Mouse (Mus musculus): ENCODE measurements around the gene 5830411N06Rik. TPM values are rescaled to one million over a fixed set of nuclear protein-coding genes. Genes with fewer than 3 reads are reported as not detected.

The 5830411N06Rik gene
- polyA plus RNA-seq, 1 experiment from 2014 or later = not detected

Other genes with a start within 250 kb of the 5830411N06Rik start
- gene Zfp511, start 210.9 kb upstream of the 5830411N06Rik start, polyA plus RNA-seq (2015; fragmentation: Nextera tagmentation; extraction: Ambion mirVana) = 38.3 and 40.4 TPM in 2 replicates
- 52.6 and 58.0 TPM in 2 replicates for gene Tubgcp2, start 210.6 kb upstream of the 5830411N06Rik start, polyA plus RNA-seq (2015; fragmentation: Nextera tagmentation; extraction: Ambion mirVana)
- not detected in 2 replicates for gene Msx3, start 198.2 kb upstream of the 5830411N06Rik start, polyA plus RNA-seq (2015; fragmentation: Nextera tagmentation; extraction: Ambion mirVana)
- gene Caly, start 164.7 kb upstream of the 5830411N06Rik start, polyA plus RNA-seq (2015; fragmentation: Nextera tagmentation; extraction: Ambion mirVana) = 1.4 and 2.1 TPM in 2 replicates
- 0.28 TPM in 1 of 2 replicates, not detected in the other for gene Prap1, start 153.9 kb upstream of the 5830411N06Rik start, polyA plus RNA-seq (2015; fragmentation: Nextera tagmentation; extraction: Ambion mirVana)
- gene Fuom, start 144.8 kb upstream of the 5830411N06Rik start, polyA plus RNA-seq (2015; fragmentation: Nextera tagmentation; extraction: Ambion mirVana) = 34.7 and 35.8 TPM in 2 replicates
- 18.0 and 23.3 TPM in 2 replicates for gene Paox, start 131.5 kb upstream of the 5830411N06Rik start, polyA plus RNA-seq (2015; fragmentation: Nextera tagmentation; extraction: Ambion mirVana)
- 166 and 171 TPM in 2 replicates for gene Echs1, start 130.8 kb upstream of the 5830411N06Rik start, polyA plus RNA-seq (2015; fragmentation: Nextera tagmentation; extraction: Ambion mirVana)
- 26.3 and 28.1 TPM in 2 replicates for gene Mtg1, start 109.7 kb upstream of the 5830411N06Rik start, polyA plus RNA-seq (2015; fragmentation: Nextera tagmentation; extraction: Ambion mirVana)
- 0.48 and 0.55 TPM in 2 replicates for gene Sprn, start 92.4 kb upstream of the 5830411N06Rik start, polyA plus RNA-seq (2015; fragmentation: Nextera tagmentation; extraction: Ambion mirVana)
- not detected in 2 replicates for gene Olfr522, start 82.5 kb upstream of the 5830411N06Rik start, polyA plus RNA-seq (2015; fragmentation: Nextera tagmentation; extraction: Ambion mirVana)
- not detected in 2 replicates for gene Olfr523, start 74.1 kb upstream of the 5830411N06Rik start, polyA plus RNA-seq (2015; fragmentation: Nextera tagmentation; extraction: Ambion mirVana)
- not detected in 2 replicates for gene Olfr524, start 41.3 kb upstream of the 5830411N06Rik start, polyA plus RNA-seq (2015; fragmentation: Nextera tagmentation; extraction: Ambion mirVana)
- gene Cd163l1, start 29.0 kb upstream of the 5830411N06Rik start, polyA plus RNA-seq (2015; fragmentation: Nextera tagmentation; extraction: Ambion mirVana) = not detected in 2 replicates
- not detected in 2 replicates for gene Olfr525, start 73.6 kb downstream of the 5830411N06Rik start, polyA plus RNA-seq (2015; fragmentation: Nextera tagmentation; extraction: Ambion mirVana)
- not detected in 2 replicates for gene Olfr527, start 86.7 kb downstream of the 5830411N06Rik start, polyA plus RNA-seq (2015; fragmentation: Nextera tagmentation; extraction: Ambion mirVana)
- gene Olfr60, start 114.4 kb downstream of the 5830411N06Rik start, polyA plus RNA-seq (2015; fragmentation: Nextera tagmentation; extraction: Ambion mirVana) = not detected in 2 replicates
- gene Olfr530, start 129.0 kb downstream of the 5830411N06Rik start, polyA plus RNA-seq (2015; fragmentation: Nextera tagmentation; extraction: Ambion mirVana) = not detected in 2 replicates
- not detected in 2 replicates for gene Olfr531, start 155.6 kb downstream of the 5830411N06Rik start, polyA plus RNA-seq (2015; fragmentation: Nextera tagmentation; extraction: Ambion mirVana)
- gene Olfr532, start 174.4 kb downstream of the 5830411N06Rik start, polyA plus RNA-seq (2015; fragmentation: Nextera tagmentation; extraction: Ambion mirVana) = not detected in 2 replicates
- gene Olfr533, start 216.1 kb downstream of the 5830411N06Rik start, polyA plus RNA-seq (2015; fragmentation: Nextera tagmentation; extraction: Ambion mirVana) = not detected in 2 replicates
- not detected in 2 replicates for gene Olfr535, start 236.9 kb downstream of the 5830411N06Rik start, polyA plus RNA-seq (2015; fragmentation: Nextera tagmentation; extraction: Ambion mirVana)